Mouse (Mus musculus) layer of hippocampus, adult 2 months (tissue): Measurements from ENCODE around the gene Aox2. TPM values are rescaled to one million over a fixed set of nuclear protein-coding genes. Genes with fewer than 3 reads are reported as not detected.

Source experiments
- DNase-seq, 2 experiments: peaks; one replicate each; pipeline ENCODE4 v3.0.0; 2022; ENCODE audit warnings: low spot score in 2 of 2
- H3K27ac ChIP-seq: fragments of 200-600 bp; 2 replicates; pipeline ENCODE4 v1.8.1; 2022
- H3K4me3 ChIP-seq: fragments of 200-600 bp; 2 replicates; pipeline ENCODE4 v1.8.1; 2022; ENCODE audit warnings: mild to moderate bottlenecking
- CTCF ChIP-seq: fragments of 200-600 bp; conservative IDR thresholded peaks from 2 replicates; pipeline ENCODE4 v1.8.1; 2022; ENCODE audit warnings: antibody characterized with exemption, mild to moderate bottlenecking, moderate library complexity
- total RNA-seq, 2 experiments: library from RNA; stranded (reverse); gene quantifications; 2 replicates each; pipeline ENCODE4 v1.2.3; 2021

The Aox2 gene
- total RNA-seq, 2 experiments from 2014 or later = not detected

- H3K4me3 ChIP-seq = no peak overlapping the region
- DNase-seq = no peak
- no peak overlapping the region for H3K27ac ChIP-seq
- no peak for TF ChIP-seq CTCF
Measured at GRCm38 (mm10) chr1:58268231-58268630, 9.9 kb upstream of the Aox2 start.

GRCm38 (mm10) chr1:58270807-58271569 lies 7.1 kb upstream of the Aox2 start:
- Histone ChIP-seq H3K4me3 (no peak overlapping the region), H3K27ac (no peak overlapping the region)
- TF ChIP-seq CTCF = peak; percentile 73
- peak; percentile 32 to 69 for DNase-seq

- no peak overlapping the region for H3K27ac ChIP-seq
- DNase-seq = no peak
- TF ChIP-seq CTCF = no peak
- H3K4me3 ChIP-seq = no peak overlapping the region
Measured at GRCm38 (mm10) chr1:58275879-58276278, 2.2 kb upstream of the Aox2 start.

- no peak for DNase-seq
- no peak for TF ChIP-seq CTCF
- Histone ChIP-seq H3K27ac (no peak overlapping the region), H3K4me3 (no peak overlapping the region)
Measured at GRCm38 (mm10) chr1:58278513-58278912, 387 bp downstream of the Aox2 start.

GRCm38 (mm10) chr1:58280381-58280780 lies 2.3 kb downstream of the Aox2 start:
- H3K27ac ChIP-seq = no peak overlapping the region
- no peak for DNase-seq
- no peak overlapping the region for H3K4me3 ChIP-seq
- TF ChIP-seq CTCF = no peak

GRCm38 (mm10) chr1:58280939-58281624 lies 3.0 kb downstream of the Aox2 start:
- no peak for DNase-seq
- peak overlapping the region; percentile 67 for H3K27ac ChIP-seq
- H3K4me3 ChIP-seq = no peak overlapping the region
- no peak for TF ChIP-seq CTCF

GRCm38 (mm10) chr1:58281625-58281988 lies 3.5 kb downstream of the Aox2 start:
- peak in 1 of 2 experiments; percentile 41 for DNase-seq
- TF ChIP-seq CTCF = no peak
- H3K27ac ChIP-seq = peak overlapping the region; percentile 67
- no peak overlapping the region for H3K4me3 ChIP-seq

- H3K4me3 ChIP-seq = no peak overlapping the region
Measured at GRCm38 (mm10) chr1:58284505-58284904, 6.4 kb downstream of the Aox2 start.

GRCm38 (mm10) chr1:58288091-58288490 lies 10.0 kb downstream of the Aox2 start:
- peak in 1 of 2 experiments; percentile 41 for DNase-seq
- Histone ChIP-seq H3K27ac (peak overlapping the region; percentile 70), H3K4me3 (no peak overlapping the region)
- TF ChIP-seq CTCF = no peak

More at GRCm38 (mm10) chr1:58284505-58284904, 6.4 kb downstream of the Aox2 start:
- TF ChIP-seq CTCF = no peak
- H3K27ac ChIP-seq = no peak overlapping the region
- DNase-seq = no peak

- no peak for TF ChIP-seq CTCF
- peak in 1 of 2 experiments; percentile 23 for DNase-seq
- H3K27ac ChIP-seq = peak overlapping the region; percentile 70; the same call in 1 of the 2 replicates
- peak overlapping the region; percentile 18; the same call in 1 of the 2 replicates for H3K4me3 ChIP-seq
Measured at GRCm38 (mm10) chr1:58289863-58290469, 11.8 kb downstream of the Aox2 start.

GRCm38 (mm10) chr1:58291394-58292300 lies 13.5 kb downstream of the Aox2 start:
- no peak for TF ChIP-seq CTCF
- Histone ChIP-seq H3K27ac (no peak overlapping the region), H3K4me3 (no peak overlapping the region)
- DNase-seq = peak in 1 of 2 experiments; percentile 26

- no peak for TF ChIP-seq CTCF
- DNase-seq = no peak
- no peak overlapping the region for H3K27ac ChIP-seq
- no peak overlapping the region for H3K4me3 ChIP-seq
Measured at GRCm38 (mm10) chr1:58294730-58295129, 16.6 kb downstream of the Aox2 start.
